Mouse (Mus musculus): ENCODE measurements around the gene Lhcgr.

DNA sequence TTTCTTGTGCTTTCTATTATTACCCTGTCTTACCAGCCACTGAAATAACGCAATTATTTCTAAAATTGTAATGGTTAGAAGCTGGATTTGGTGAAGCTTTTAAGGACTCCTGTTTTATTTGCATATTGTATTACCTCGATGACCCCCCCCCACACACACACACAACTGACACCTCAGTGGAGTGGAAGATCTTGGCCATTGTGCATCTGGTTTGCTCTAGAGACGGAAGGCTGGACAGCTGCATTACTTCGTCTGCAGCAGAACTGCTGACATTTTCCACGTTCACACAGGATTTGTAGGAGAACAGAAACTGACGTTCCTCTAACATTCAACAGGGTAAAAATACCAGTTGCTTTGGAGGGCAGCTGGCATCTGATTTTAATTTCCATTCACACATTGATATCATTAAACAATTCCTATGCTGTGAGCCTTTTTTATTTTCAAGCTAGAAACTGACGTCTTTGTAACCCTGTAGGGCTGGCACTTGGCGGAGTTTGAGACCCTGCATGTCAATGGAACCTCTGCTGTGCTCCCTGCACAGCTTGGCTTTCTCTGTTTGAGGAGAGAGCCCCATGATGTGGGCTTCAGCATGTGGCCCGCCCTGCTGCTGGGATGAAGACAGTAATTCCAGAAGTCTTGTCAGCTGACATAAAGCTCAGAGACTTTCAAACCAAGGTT is 95.0 kb downstream of the Lhcgr start:
- TF ChIP-seq CTCF (IDR thresholded peaks at IDR 0.05; ENCODE audit: extremely low read depth, insufficient read depth, low read length) (no peak), POLR2A (IDR thresholded peaks at IDR 0.05; ENCODE audit: extremely low read depth, insufficient read depth, low read length) (no peak)

Measured in cortical plate, adult 2 months (tissue).